Mouse (Mus musculus) 3134 (cell line): Measurements from ENCODE around the gene Gnb1.
"Not testable (repeated sequence)": the region's sequence is repeated elsewhere in the genome, so short reads cannot be mapped to it uniquely, and the experiment has no call there.

Source experiments
- DNase-seq: peaks from one replicate; pipeline ENCODE4 v3.0.0-alpha.2; 2011; ENCODE audit warnings: low spot score; ENCODE audit not compliant: insufficient read length; ENCODE audit errors: extremely low read depth

Gnb1 gene

DNA sequence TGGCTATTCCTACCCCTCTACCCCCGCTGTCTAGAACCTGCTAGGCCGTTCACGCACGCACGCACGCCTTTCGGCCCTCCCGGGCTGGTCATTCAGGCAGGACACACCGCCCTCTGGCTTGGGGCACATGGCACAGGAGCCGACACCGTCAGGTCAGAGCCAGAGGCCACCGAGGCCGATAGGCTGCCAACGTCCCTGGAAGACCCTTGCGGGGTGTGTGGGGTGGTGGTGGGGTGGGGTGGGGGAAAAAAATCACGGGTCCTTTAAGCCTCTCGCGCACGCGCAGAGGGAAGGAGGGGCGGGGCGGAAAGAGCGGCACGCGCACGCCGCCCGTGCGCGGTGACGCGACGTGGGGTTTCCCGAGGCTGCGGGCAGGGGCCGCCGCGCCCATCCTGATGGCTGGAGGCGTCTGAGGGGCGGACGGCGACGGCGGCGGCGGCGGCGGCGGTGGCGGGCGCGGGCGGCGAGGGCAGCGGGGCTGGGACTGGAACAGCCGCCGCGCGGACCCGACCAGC is at the start of gene Gnb1:
TSS of gene Gnb1 (plus strand) at position 372 of the 515 bp plus-strand sequence.
- DNase-seq, result peak; percentile 78

DNA sequence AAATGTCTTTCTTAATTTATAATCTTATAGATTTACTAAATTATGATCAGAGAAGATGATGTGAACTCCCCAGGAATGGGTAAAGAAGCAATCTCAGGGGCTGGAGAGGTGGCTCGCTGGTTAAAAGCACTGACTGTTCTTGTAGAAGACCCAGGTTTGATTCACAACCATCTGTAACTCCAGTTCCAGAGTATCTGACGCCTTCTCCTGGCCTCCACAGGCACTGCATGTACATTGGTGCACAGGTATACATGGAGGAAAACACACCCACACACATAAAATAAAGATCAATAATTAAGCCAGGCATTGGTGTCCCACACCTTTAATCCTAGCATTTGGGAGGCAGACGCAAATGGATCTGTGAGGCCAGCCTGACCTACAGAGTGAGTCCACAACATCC is 48.4 kb upstream of the Gnb1 start:
- no peak for DNase-seq

DNA sequence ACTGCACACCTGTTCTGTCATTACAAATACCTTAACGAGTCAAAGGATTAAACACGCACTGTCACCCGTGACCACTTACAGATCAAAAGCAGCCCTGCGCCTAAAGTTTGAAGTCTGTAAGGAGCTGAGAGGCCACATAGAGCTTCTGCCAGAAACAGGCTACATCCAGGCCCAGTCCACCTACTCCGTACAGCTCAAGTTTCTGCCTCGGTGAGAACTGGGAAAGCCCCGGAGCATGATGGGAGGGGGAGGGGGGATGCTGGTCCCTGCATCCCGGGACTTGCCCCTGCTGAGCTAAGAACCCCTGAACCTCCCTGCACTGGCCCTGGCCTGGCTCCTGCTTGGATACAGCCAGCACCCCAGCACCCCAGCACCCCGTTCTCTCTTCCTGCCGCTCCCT is 39.6 kb upstream of the Gnb1 start:
- no peak for DNase-seq

DNA sequence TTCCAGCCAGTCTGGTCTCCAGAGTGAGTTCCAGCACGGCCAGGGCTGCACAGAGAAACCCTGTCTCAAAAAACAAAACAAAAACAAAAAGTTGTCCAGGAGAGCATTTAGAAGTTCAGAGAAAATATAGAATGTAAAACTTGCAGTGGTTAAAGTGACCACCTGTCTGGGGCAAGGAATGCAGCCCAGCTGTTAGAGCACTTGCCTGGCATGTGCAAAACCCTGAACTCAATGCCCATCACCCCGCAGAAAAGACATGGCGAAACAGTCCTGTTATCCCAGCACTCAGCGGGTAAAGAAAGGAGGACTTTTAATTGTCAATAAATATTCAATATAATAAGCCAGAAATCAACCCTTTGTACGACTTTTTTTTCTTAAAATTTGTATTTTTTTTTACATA is 32.6 kb upstream of the Gnb1 start:
- DNase-seq, result no peak

DNA sequence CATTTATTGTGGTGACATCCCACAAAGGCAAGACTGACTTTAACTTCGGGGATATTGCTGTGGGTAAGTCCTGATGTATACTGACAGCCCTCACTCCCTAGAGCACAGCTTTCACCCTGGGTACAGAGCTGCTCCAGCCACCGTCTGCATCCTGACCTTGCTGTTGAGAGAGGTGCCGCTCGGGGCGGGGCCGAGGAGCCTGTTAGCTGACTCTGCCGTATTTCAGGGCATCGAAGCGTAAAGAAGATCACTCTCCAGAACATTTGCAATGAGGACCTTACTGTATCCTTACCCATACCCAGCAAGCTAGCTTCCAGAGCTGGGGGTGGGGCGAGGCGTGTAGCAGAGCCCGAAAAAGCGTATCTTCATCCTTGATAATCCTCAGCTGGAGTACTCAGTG is 28.1 kb upstream of the Gnb1 start:
- DNase-seq, result no peak

DNA sequence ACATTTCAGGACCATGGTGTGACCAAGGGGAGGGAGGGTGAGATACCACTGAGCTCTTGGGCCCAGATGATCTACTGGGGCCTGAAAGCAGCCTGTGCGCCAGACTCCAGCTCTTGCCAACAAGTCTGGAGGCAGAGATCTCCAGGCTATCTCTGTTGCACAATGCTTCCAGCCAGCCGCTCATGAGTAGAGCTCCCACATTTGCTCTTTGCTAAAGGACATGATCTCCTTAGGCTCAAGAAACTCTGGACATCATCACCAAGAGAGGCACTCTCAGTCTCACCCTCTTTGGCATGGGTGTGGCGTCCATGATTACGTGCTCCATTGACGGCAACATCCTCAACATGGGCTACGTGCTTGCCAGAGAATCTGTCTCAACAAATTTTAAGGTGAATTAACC is 27.6 kb upstream of the Gnb1 start:
- no peak for DNase-seq

DNA sequence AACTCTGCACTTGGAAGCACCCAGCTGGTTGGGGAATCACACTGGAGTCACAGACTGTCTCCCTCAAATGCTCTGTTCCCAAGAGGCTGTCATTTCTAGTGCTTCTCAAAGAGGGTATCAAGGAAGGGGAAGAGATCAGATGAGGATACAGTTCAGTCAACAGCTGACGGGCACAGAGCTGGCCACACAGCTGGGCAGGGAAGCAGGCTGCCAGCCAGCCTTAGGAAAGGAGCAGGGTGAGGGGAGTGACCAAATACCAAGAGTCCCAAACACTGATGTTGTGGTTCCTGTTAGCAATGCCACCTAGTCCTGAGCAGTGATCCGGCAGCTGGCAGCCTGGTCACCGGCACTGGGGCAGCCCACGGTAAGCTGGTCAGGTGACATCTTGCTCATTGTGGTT is 27.1 kb upstream of the Gnb1 start:
- DNase-seq, result no peak

DNA sequence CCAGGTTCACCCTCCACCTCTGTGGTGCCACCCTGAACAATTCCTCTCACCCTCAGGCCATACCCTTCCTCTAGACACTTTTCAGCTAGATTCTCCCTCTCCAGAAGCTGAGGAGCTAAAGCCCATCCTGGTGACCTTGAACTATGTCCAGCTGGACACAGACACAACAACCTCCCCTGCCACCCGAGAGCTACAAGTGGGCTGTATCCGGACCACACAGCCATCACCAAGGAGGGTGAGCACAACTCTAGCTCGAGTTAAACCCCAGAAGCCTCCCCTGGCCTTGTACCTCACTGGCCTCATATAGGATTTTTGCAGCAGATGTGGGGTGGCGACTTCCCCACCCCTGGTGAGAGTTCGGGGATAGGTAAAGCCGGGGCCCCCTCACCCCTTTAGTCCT is 25.6 kb upstream of the Gnb1 start:
- no peak for DNase-seq

DNA sequence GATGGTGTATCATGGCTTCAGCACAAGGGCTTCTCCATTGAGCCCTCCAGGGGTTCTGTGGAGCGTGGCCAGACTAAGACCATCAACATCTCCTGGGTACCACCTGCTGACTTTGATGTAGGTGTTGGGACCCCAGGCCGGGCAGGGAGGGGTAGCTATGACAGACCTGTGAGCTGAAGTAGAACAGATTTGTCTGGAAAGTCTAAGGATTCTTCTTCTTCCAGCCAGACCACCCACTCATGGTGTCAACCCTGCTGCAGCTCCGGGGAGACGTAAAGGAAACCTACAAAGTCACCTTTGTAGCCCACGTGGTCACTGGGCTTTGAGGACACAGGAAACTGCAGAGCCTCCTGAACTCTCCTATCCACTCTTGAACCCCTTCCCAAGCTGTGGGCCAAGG is 25.1 kb upstream of the Gnb1 start:
- no peak for DNase-seq

DNA sequence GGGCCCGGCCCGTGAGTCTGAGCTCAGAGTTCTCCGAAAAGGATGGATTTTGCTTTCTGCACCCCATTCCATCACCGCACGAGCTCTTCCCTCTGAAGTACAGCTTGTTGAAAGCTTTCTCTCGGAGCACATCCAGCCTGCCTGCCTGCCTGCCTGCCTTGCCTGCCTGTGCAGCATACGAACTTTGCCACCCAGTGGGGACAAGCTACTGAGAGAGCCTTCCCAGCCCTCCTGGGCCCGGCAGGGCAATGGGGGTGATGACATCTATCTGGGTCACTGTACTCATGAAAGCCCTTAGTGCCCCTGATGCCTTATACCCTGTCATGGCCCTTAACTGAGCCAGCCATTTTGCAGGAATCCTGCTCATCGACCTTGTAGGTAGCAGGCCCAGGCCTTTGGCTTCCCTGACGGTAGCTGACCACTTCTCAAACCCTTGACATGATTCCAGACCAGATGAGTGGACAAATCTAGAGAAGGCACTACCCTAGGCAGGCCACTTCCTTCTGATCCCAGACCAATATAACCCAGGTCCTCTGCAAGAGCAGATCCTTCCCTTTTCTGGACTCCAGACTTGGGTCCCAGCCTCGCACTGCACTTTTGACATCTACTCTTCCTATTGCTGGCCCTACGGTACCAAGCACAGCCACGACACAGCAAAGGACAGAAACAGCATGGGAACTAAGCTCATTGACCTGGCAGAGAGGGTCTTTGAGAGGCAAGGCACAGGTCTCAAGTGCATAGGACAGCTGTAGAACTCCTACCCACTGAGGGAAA is 23.7 kb upstream of the Gnb1 start:
- no peak for DNase-seq

DNA sequence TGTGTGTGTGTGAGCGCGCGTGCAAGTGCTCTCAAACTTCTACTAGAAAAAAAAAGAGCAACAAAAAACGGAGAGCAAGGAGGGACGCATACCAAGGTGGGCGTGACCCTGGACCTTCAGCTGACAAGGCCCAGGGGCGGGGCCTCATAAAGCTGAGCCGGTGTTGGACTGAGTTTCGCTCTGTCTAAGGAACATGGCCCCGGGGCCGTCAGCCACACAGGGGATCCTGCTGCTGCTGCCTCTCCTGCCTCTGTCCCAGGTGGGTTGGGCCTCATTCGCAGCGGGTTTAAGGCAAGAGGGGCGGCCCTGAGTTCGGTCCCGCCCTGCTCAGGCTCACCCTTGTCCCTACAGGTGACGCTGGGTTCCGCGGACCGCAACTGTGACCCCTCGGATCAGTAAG is 22.2 kb upstream of the Gnb1 start, which contains the start of gene Tmem52:
TSS of gene Tmem52 (plus strand) at position 163 of the 400 bp plus-strand sequence.
- DNase-seq, result no peak

DNA sequence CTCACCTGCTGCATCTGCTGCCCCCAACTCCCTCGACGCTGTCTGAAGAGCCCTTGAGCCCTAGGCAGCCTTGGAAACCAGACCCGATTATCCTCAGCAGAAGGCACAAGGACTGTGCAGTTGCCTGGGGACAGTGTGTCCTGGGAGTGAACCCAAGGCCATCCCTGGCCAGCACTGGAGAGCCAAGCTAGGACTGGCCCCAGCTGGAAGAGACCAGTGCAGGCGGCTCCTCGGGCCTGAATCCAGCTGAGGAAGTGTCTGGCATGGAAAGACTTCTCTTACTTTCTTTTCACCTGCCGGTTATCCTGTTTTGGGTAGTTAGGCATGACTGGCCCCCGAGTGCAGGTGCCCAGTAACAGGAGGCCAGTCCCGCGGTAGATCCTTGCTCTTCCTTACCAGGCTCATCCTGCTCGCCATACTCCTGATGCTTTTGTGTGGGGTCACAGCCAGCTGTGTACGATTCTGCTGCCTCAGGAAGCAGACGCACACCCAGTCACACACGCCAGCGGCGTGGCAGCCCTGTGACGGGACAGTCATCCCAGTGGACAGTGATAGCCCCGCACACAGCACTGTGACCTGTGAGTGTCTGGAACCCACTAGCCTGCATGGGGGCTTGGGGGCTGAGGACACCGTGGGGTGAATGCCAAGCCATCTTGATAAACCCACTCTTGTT is 21.4 kb upstream of the Gnb1 start:
- no peak for DNase-seq

DNA sequence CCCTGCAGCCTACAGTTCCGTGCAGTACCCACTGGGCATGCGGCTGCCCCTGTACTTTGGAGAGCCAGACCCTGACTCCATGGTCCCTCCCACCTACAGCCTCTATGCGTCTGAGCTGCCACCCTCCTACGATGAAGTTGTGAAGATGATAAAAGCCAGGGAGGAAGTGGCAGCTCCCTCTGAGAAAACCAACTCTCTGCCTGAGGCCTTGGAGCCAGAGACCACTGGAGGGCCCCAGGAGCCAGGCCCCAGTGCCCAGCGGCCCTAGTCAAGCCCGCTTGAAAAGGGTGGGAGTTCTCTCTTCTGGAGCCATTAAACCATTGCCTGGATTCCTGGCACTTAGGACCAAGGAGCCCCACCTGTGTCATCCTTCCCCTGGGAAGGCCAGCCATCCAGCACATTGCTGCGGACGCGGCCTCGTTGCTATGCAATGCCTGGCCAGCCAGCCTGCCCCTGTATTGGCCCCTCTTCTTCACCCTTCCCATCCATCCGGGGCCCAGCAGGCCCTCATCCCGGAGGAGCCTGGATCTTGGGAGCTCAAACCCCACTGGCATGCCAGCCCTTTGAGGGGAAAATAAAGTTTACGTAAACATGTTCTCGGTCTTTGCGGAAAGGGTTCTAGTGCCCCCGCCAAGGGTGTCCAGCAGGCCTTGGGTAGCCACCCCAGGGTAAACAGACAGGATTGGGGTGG is 20.8 kb upstream of the Gnb1 start:
- no peak for DNase-seq

DNA sequence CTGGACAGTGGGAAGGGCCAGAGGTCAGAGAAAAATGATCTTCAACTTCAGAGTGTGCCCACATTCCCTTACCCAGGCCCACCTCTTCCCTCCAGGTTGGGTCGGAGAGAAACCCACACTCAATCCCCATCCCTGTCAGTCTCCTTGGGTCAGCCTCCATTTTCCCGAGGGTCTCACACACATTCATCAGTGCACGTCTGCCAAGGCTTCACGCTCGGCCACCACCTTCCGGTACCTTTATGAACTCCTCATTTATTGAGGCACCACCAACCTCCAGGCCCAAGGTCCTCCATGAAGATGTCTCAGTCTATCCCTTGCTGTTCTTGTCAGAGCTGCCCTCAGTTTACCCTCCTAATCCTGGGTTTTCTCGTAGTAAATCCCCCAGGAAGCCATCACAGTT is 20.2 kb upstream of the Gnb1 start:
- no peak for DNase-seq

DNA sequence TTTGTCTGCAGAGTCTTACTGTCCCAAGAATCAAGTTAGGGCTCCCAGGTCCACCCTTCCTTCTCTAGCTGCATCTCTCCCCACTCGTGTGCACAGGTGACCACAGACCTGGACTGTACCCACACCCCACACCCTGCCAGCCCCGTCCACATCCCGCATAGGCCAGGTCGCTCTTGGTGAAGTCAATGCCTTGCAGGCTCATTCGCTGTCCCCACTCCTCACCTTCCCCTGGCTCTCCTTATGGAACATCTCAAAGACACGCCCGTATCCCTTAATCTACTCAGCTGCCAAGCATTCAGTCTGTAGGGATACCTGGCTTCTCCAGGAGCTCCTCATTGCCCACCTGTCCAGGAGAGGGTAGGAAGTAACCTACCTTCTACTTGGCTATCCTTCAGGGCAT is 19.8 kb upstream of the Gnb1 start:
- no peak for DNase-seq

DNA sequence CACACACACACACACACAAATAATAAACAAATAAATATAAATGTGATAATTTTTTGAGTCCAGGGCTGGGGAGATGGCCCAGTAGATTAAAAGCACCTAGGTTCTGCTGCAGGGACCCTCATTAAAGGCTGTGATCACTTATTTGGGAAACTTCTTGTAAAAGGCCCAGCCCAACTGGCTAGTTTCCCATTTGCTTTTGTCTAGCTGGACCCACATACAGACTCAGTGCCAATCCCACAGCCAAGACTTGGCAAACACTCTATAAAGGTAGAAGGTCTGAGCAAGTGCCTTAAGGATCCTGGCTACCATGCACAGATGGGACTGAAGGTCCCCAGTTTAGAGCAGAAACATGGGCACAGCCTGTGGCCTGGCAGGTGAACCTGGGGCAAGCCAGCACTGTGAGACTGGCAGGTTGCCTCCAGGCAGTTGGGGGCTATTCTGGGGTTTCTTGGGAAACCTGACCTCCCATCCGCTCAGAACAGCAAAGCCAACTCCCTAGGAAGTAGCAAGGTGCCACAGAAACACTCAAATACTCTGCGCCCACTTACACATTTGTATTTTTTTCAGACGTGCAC is 18.4 kb upstream of the Gnb1 start:
- no peak for DNase-seq

DNA sequence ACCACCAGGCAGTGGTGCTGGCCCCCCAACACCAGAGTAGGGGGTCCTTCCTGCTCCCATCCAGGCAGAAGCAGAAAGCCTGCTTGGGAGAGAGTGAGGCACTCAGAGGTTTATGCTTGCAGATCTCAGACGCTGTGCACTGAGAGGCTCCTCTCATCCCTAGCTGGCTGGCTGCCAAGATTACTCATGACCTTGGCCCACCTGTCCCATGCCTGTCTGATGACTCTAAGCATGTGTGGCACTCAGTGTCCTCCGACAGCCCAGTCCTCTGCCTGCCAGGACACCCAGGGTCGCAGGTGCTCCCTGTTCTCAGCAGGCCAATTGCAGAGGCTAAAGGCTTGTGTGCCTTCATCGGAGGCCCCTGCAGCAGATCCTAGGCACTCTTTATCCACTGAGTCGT is 17.8 kb upstream of the Gnb1 start:
- DNase-seq, result no peak

DNA sequence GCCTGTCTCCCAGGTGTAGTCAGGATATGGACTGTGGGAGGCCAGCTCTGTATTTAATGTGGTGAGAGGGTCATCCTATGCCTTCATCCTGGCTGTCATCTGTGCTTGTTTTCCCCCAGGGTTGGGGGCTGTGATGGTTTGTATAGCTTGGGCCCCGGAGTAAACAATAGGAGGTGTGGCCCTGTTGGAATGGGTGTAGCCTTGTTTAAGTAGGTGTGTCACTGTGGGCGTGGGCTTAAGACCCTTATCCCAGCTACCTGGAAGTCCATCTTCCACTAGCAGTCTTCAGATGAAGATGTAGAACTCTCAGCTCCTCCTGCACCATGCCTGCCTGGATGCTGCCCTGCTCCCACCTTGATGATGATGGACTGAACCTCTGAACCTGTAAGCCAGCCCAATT is 17.4 kb upstream of the Gnb1 start:
- DNase-seq, result not testable (repeated sequence)

DNA sequence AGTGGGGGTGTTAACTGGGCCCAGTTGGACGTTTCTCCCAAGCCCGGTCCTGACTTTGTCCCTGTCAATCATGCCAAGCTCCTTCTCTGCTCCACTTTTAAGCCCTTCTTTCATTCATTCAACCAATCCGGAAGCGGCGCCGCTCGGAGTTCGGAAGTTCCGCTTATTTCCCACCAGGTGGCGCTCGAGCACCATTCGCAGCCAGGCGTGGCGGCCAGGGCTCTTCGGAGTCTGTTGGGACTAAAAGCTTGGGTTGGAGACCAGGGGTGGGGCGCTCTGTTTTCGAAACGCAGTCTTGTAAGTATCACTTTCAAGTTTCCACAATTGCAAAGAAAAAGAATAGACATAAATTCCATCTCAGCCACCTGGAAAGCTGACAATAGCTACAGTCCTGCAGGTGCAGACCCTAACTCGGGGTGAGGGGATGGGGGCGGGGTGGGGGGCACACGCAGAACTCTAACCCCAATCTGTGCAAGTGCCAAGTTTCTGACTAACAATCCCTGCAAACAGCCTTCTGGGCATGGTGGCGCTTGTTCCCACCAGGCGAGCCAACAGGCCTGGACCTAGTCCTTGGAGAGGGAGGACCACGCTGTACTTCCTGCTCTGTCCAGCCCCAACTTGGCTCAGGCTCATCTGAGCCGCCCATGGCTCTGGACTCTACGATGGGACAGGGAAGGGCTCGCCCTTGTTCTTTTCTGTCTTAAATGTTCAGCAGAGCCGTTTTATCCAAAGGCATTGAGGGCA is 9.6 kb upstream of the Gnb1 start:
- DNase-seq, result peak; percentile 80

DNA sequence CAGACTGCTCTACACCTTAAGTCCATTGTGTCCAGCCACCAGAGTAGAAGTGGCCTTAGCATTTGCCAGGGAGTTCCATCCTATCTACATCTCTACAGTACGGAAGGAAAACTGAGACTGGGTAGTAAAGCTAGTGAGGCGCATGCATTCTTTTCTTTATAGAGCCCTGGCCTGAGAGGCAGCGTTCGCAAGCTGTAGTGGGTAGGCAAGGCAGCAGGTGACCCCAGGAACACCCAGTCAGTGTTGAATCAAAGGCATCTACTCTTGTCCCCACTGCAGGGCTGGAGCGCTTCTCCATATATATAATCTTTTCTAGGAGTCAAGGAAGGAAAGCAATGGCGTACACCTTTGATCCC is 9.1 kb upstream of the Gnb1 start:
- no peak for DNase-seq
